Mouse (Mus musculus) G1E (cell line): Measurements from ENCODE around the gene Fev.

Experiments used
- CTCF ChIP-seq: IDR thresholded peaks from 2 replicates; pipeline ENCODE4 v1.5.1; 2012; ENCODE audit warnings: low read depth, low read length, inconsistent platforms, mixed read lengths
- GATA1 ChIP-seq: IDR thresholded peaks from 2 replicates; pipeline ENCODE4 v1.6.1; 2012; ENCODE audit warnings: borderline replicate concordance, low read length, inconsistent platforms, mixed read lengths
- GATA2 ChIP-seq: IDR thresholded peaks from 2 replicates; pipeline ENCODE4 v1.6.1; 2012; ENCODE audit warnings: low read depth, low read length, inconsistent platforms, borderline replicate concordance
- POLR2AphosphoS5 ChIP-seq: IDR thresholded peaks from 2 replicates; pipeline ENCODE4 v1.6.1; 2012; ENCODE audit warnings: low read depth, low read length, inconsistent platforms; ENCODE audit not compliant: insufficient replicate concordance
- TAL1 ChIP-seq: conservative IDR thresholded peaks from 2 replicates; pipeline ENCODE4 v1.6.1; 2012; ENCODE audit warnings: low read depth, low read length, inconsistent platforms, mixed read lengths

DNA sequence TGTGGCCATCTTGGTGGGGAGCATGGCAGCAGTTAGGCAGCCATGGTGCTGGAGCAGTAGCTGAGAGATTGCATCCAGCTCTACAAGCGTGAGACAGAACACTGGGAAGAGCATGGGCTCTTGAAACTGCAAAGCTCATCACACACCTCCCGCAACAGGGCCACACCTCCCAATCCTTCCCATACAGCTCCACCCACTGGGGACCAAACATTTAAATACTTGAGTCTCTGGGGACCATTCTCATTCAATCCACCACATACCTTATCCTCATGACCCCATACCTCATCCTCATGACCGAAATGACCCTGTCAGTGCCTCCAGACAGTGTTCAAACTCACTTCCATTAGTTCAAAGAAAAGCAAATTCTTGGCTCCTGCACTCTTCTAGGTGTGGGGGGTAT is 52.0 kb downstream of the Fev start:
- TF ChIP-seq CTCF (no peak), GATA1 (no peak), POLR2AphosphoS5 (no peak), TAL1 (no peak), GATA2 (no peak)
